Mouse (Mus musculus) kidney, postnatal 10 days (tissue): ENCODE data around the gene Kif2a.
A peak's percentile ranks its signal among the peaks of the same experiment; 100 is the strongest.
"Not testable (repeated sequence)": the region's sequence is repeated elsewhere in the genome, so short reads cannot be mapped to it uniquely, and the experiment has no call there.

Source experiments
- DNase-seq: peaks from one replicate; pipeline ENCODE4 v3.0.0; 2021; ENCODE audit warnings: mixed read lengths

Gene Kif2a

DNA sequence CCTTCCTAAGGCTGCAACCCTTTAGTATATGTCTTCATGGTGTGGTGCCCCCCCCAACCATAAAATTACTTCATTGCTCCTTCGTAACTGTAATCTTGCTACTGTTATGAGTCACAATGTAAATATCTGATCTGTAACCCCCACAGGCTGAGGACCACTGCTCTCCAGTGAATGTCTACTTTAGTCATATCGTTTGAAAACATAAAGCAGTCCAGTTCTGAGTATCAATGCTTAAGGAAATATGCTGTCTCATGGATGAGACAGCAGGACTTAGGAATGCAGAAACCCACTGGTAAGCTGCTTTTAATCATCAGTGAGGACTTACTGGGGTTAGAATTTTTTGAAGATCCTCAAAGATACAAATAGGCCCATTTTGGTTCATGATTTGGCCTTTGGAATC is 2.5 kb downstream of the Kif2a start:
- no peak for DNase-seq

GRCm38 (mm10) chr13:107013926-107014325 is 8.0 kb downstream of the Kif2a start:
- no peak for DNase-seq

- no peak for DNase-seq
These were observed 10.3 kb downstream of the Kif2a start for GRCm38 (mm10) chr13:107011618-107012017.

GRCm38 (mm10) chr13:107008174-107008573 is 13.8 kb downstream of the Kif2a start:
- DNase-seq: no peak

DNA sequence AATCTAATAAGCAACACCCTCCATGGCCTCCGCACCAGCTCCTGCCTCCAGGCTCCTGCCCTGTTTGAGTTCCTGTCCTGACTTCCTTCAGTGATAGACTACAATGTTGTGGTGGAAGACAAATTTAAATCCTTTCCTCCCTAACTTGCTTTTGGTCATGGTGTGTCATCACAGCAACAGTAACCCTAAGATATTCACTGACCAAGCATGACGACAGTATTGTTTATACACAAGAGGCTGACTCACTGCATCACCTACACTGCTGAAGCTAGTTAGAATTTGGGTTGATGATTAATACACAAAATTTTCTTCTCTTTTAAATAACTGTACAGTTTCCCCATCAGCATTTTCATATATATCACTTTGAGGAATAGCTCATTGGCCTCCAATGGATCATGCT is 18.7 kb downstream of the Kif2a start:
- DNase-seq: no peak

- no peak for DNase-seq
These were observed 23.3 kb downstream of the Kif2a start for GRCm38 (mm10) chr13:106998671-106999070.

- DNase-seq: no peak
These were observed 23.9 kb downstream of the Kif2a start for GRCm38 (mm10) chr13:106998026-106998425.

DNA sequence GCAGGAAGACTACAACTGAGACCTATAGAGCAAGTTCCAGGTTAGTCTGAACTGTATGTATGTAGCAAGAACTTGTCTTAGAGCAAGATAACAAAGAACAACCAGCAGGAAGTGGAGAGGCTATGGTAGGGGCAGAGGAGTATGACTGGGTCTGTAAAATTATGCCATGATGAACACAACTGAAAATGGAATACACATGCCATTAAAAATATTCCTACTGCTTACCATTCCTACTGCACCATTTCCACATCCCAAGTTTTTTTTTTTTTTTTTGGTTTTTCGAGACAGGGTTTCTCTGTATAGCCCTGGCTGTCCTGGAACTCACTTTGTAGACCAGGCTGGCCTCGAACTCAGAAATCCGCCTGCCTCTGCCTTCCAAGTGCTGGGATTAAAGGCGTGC is 24.4 kb downstream of the Kif2a start:
- not testable (repeated sequence) for DNase-seq

DNA sequence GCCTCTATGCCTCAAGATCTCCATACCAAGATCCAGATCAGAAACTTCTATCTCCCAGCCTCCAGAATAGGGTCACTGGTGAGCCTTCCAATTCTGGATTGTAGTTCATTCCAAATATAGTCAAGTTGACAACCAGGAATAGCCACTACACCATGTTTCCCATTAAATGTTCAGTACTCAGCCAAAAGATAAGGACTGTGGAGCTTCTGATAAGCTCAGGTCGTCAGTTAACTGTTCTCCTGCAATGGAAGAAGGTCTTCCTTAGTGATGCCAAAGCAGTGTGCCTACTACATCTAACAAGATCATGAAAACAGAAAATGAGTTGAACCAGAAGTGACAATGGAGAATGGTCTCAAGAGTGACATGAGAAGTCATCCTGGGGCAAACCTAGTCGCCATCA is 25.0 kb downstream of the Kif2a start:
- DNase-seq: no peak

DNA sequence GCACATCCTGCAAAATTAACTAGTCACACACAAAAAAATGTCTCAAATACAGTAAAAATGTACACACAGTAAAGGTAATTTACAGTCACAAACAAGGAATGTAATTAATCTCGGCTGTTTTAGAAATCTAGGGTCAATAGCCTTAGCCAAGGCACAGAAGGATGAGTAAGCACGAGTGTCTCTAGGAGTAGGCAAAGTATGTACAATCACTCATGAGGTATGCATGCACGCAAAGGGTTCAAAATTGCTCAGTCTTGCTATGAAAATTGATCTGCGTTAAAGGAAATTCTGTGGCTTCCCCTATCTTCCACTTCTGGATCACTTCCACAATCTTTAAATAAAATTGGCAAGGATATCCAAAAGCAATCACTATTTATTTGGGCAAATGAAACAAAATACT is 60.4 kb downstream of the Kif2a start:
- DNase-seq: no peak

DNA sequence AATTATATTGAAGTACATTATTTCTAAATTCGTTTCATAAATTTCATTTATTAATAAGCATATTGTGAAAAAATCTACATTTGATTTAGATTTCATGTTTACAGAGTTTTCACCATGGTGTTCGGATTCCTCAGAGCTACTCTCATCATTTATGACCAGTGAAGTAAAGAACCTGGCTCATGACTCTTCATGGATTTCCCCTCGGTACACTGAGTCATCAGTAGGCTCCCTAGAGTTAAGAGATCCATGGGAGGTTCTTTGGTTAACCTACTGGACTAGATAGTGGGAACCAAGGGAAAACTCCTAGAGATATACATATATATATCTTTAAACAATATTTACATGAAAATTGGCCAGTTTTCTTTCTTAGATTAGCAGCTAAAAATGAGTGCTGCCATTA is 61.4 kb downstream of the Kif2a start:
- no peak for DNase-seq

DNA sequence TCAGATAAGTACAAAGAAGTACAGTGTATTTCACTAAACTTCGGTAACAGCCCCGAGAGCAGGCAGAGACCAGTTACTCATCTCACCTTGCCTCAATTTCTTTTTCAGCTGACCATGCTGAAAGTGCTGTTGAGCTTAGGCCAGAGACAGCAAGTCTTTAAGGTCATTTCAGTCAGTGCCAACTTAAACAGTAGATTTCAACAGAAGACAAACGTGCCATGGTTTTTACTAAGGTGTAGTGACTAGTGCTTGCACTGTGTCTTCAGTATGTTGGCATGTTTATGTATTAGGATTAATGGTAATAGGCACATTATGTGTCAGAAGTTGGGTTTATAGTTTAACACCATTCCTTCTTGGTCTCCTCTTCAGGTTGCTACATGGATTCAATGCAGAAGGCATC is 63.6 kb downstream of the Kif2a start:
- DNase-seq: no peak

DNA sequence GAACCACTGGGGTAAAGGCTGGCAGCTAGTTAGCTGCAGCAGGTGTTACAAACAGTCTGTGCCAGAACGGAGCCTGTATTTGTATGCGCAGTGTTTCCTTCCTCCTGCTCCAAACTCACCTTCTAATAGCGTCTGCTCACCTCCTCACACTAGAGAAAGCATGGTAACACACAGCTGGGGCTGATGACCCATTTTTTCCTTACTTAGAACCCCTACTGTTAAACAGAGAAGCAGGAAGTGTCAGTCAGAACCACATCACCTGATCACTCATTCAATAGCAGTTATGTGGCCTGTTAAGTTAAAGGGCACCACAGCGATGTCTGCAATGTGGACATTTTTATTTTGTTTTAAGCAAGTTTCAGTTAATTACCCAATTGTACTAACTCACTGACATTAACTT is 64.4 kb downstream of the Kif2a start:
- DNase-seq: no peak

DNA sequence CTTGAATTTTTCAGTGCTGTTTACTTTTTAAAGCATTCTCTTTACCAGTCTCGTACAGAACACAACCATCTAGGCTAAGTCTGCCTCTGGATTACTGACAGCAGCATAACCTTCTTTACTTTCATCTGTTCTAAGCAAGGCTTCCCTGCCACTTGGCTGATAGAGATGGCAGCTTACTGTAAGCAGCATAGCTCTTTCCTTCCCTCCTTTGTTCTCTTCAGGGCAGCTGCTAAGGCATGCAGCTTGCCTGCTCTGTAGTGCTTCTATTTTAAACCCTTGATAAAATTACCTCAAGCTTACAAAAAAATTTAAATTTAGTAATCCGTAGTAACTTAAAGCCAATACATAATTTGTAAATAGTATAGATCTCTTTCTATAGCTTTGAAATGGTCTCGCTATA is 67.0 kb downstream of the Kif2a start:
- no peak for DNase-seq

DNA sequence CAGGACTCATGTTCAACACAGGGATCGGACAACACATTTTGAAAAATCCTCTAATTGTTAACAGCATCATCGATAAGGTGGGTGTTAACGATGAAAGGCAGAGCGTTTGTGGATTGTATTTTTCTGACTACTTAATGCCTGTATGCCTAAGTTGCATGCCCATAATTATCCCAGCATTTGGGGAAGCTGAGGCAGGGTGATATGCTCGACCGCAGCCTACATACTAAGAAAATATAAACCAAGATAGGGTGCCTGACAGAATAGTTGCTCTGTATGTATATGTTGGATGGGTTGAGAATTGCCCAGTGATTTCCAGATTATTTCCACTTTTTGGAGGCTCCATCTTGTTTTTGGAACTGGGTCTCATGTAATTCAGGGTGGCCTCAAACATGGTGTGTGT is 74.3 kb downstream of the Kif2a start:
- no peak for DNase-seq

DNA sequence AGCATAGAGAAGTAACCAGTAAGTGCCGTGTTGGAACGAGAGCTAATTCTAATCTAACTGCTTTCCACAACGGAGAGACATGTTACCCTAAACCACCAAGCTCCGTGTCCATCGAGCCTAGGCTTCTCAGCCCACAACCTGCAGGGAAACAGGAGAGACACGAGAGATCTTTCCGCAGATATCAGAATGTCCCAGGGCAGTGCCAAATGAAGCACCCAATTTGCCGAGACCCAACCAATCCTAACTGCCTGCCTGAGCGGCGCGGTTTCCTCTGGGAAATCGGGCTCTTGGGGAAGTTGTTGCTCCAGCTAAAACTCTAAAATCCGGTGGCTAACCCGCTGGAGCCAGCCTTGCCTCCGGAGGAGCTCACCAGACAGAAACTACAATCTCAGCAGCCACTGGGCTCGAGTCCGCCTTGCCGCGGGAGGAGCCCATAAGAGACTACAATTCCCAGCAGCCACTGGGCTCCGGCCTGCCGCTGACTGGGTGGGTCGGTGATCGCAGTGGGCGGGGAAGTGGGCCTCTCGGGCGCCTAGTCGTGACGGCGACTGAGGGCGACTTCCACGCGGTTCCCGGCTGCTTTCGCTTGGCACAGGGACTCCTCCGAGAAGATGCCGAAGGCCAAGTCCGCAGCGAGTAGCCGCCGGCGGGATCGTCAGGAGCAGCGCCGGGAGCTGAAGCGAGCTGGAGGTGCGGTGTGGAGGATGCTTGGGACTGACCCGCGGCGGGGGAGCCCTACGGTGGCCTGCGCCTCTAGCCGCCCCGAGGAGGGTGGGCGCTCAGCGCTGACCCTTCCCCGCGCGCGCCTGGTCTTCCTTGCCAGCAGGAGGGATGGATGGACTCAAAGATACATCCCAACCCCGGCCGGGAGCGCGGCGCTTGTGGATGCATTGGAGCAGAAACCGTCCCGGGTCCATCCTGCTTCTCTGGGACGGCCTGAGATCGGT is 75.1 kb downstream of the Kif2a start, which contains the start of gene Dimt1:
Dimt1 (plus strand) TSS at position 534 of the 947 bp plus-strand sequence.
- peak; percentile 97 for DNase-seq

DNA sequence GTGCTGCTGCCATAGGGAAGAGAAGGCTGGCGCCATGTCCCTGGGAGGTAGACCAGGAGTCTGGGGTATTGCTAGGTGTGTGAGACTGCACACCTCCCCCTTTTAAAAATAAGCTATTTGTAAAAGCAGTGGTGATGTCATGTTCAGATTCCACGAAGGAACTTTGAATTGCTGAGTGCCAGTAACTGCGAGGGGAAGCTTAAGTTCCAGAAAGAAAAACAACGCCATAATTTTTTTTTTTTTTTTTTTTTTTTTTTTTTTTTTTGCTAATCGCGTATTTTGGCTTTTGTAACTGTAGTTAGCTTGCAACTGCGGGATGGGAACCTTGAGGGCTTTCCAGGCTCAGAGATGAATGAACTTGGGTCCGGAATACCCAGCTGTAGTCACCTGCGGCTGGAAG is 76.4 kb downstream of the Kif2a start:
- DNase-seq: no peak

GRCm38 (mm10) chr13:106942721-106943120 is 79.2 kb downstream of the Kif2a start:
- DNase-seq: no peak

- no peak for DNase-seq
These were observed 80.5 kb downstream of the Kif2a start for GRCm38 (mm10) chr13:106941211-106941976.

DNA sequence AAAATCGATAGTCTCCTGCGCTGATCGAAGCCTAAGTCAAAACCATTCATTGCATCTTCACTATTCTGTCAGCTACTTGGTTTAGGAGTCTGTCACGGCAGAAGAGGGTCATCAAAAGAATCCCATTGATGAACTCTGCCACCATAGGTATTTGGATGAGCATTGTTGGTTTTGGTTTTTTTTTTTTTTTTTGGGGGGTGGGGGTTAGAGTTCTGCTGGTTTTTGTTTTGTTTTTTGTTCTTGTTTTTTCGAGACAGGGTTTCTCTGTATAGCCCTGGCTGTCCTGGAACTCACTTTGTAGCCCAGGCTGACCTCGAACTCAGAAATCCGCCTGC is 84.8 kb downstream of the Kif2a start:
- DNase-seq: no peak

DNA sequence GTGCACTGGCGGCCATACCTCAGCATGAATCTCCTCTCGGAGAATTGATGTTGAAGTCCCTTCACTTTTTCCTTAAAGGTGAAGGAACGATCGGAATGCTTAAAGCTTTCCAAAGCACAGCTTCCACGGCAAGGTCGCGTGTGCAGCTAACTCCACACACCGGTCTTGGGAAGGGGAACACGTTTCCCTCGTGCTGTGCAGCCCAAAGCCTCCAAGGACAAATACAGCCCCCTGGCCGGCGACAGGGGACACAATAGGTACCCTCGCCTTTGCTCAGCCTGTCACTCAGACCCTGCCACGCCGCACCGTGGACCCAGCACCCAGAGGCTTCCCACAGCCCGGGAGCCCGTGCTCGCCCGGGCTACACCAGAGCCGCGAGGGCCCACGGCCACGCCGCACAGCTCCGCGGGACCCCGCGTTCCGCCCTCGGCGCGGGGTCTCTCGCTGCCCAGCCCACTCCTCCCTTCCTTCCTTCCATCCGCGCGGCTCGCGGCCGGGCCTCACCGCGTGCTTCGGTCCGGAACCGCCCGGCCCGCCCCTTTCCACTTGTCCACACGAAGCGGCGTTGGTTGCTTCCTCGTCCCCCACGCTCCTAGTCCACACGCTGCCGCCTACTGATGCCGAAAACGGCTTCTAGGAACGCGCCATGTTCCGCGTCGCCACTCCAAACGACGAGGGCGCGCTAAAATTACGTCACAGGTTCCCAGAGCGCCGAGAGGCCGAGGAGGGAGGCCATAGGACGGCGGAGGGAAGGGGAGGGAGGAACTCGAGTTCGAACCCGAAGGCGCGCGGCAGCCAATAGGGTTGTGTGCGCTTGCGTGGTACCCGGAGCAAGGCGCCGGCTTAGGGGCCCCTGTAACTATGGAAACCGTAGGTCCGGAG is 85.4 kb downstream of the Kif2a start, which contains the start of gene Ipo11:
Ipo11 (minus strand) TSS at position 703 of the 882 bp plus-strand sequence.
- peak; percentile 96 for DNase-seq

GRCm38 (mm10) chr13:106935871-106936255 is 86.1 kb downstream of the Kif2a start:
- DNase-seq: no peak

DNA sequence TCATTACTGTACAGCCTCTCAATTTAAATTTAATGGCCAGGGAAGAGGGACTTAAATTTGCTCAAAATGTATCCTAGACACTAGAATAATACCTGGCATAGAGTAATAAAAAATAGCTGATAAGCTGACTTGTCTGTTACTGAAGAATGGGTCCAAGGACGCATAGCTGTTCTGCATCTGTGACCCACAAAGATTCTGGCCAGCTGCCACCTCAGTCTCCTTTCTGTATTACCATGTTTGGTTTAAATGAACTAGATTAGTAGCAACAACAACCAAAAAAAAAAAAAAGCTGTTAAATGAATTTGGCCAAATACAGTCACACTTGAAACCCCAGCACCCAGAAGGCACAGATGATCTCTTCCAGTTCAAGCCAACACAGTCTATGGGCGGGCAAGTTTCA is 92.7 kb downstream of the Kif2a start:
- DNase-seq: peak; percentile 65
